Mouse (Mus musculus) kidney, postnatal 14 days (tissue): Measurements from ENCODE around the gene Ift88.

Source experiments
- DNase-seq: peaks from one replicate; pipeline ENCODE4 v3.0.0; 2022; ENCODE audit warnings: mixed read lengths

Gene Ift88

DNA sequence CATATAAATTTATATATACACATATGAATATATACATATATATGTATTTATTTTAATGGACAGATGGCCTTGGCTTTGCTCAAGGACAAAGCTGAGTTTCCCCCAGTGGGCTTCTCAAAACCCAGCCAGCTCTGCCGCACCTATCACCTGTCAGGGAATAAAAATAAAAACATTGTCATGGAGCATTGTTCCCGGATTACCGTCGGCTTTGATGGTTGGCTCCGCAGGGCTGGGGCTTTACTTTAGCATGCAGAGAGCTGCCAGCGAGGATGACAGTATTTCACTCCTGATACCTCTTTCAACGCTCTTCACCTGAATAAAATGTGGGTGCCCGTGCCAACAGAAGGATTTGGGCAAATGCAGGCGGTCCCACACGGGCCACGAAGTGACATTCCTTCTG is 110.0 kb downstream of the Ift88 start:
- DNase-seq = no peak

DNA sequence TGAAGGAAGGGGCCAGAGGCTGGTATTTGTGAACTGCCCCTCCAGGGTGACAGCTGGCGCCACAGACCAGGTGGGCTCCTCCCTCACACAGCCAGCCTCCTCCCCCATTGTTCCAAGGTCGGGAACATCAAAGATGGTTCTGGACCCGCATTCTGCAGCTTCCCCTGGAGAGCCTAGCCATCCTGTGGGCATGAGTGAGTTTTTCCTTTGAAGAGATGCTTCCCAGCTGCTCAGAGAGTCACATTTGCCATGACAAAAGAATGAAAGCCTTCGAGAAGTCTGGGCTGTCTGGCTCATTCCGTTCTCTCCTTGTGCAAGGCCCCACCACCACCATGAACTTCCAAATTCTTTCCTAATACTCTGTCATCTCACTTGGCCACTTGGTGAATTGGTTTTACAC is 110.5 kb downstream of the Ift88 start:
- no peak for DNase-seq

DNA sequence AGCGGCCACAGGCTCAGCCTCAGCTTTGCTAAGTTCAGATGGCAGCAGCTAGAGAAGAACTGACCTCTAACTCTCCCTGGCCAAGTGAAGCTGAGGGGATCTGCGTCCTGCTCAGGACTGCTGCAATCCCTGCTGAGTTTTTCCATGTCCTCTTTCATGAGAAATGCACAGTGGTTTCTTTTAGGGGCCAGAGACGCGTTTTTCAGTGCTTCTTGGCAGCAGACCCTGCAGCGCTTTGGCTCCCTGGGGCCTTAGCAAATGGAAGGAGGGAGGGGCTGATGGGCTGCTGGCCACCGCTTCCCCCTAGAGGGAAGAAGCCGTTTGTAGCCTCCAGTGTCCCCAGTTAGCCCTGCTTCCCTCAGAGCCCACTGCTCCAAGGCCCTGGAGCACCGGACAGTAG is 111.1 kb downstream of the Ift88 start:
- peak; percentile 61 for DNase-seq

DNA sequence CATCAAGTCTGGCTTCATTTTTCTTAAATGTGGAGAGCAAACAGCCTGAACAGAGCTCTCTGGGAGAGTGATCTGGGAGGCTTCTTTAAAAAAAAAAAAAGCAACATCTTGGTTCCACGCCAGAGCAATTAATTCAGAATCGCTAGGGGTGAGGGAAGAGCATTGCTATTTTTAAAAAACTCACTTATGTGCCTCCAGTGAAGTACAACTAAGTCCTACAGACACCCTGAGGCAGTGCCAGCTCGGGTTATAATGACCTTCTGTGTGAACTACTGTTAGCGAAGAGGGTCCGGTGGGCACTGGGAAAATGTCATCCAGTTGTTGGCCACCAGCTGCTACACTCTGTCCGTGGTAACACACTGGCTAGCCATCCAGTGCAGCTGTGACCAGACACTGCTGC is 111.8 kb downstream of the Ift88 start:
- DNase-seq = peak; percentile 41

DNA sequence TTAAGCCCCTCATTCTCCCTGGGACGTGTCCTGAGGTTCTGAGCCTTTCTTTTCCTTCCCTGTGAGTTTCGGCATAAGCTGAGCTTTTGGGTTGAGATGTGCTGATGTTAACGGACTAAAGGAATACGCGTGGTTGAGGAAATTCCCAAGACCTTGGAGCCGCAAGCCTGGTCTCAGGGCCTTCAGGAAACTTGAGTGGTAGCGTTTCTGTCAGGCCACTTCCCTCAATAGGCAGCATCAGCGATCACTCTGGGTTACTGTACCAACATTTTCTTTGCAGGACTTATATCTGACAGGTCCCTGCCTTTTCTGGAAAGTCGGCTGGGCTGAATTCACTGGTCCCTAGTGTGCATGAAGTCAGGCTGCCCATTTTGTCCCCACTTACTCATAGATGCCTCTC is 113.0 kb downstream of the Ift88 start:
- no peak for DNase-seq

DNA sequence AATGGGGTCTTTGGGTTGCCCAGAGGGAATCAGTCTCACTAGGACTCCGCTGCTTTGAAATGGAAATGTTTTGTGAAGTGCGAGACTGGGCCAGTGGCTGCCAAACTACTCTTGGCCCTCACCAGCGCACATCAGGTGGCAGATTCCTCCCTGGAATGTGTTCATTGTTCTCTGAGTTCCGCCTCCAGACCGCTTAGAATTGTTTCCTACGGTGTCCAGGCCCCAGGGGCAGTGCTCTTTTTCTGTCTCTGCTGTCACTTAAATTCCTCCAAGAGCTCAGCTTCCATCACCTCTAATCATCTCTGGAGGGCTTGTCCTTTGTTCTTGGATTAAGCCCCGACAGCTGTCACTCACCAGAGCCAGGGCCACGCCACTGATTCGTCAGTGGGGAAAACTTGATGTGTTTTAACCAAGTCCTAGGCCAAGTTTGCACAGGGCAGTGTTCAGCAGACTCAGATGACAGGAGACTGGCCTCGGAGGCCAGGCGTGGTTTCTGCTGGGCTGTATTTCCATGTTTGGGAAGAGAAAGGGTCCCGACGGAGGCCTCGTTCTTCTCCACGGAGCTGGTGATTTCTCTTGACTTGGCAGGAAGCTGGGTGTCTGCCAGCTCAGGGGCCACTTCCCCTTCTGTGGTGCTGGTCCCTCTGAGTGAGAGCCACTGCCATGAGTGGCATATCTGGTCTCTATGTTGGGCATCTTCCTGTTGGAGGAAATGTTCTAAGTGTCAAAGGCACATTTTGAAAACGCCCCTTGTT is 113.6 kb downstream of the Ift88 start:
- DNase-seq = no peak

DNA sequence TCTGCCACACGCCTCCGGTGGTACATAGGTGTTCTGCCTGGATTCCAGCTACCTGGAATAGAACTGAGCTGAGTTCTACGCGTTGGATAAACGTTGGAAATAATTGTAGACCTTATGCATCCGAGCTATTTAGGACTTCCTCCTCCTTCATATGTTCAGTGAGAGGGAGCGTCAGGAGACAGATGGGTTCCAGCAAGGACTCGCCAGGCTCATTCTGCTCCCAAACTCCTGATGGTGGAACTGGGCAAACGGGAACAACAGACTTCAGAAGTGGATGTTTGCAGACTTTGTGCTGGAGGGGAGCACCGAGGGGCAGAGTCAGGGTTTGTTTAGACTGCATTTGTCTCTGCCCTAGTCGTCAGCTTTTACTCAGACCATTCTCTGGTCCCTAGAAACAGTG is 116.8 kb downstream of the Ift88 start:
- no peak for DNase-seq

DNA sequence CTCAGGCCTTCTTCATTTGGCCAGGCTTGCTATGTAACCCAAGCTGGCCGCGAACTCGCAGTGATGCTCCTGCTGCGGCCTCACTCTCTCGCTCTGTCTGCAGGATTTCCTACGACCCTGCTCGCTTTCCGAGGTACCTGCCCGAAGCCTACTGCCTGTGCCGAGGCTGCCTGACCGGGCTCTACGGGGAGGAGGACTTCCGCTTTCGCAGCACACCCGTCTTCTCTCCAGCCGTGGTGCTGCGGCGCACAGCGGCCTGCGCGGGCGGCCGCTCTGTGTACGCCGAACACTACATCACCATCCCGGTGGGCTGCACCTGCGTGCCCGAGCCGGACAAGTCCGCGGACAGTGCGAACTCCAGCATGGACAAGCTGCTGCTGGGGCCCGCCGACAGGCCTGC is 118.4 kb downstream of the Ift88 start:
- DNase-seq = no peak

DNA sequence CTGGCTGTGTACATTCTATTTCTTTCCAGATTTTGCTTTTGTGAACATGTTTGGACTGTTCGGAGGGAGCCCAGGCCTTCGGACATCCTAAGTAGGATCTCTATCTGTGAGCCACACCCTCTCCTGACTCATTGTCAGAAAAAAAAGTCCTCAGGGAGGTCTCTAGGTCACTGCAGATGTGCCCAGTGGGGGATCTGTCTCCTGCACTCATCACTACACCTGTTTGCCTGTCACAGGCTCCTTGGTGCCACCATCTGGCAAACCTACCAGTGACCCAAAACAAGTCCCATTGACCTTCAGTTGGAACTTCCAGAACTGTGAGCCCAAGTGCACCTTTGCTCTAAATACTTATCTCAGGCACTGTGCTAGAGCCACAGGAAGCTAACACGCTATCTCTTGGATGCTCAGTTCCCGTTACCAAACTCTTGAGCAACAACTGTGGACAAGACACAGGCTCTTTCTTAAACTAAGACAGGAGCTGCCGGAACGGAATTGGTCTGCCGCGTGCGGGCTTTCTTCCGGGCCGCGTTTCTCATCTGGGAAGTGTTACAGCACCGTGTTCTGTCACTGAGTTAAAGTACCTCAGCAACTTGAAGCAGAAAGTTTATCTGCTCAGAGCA is 119.7 kb downstream of the Ift88 start:
- no peak for DNase-seq

DNA sequence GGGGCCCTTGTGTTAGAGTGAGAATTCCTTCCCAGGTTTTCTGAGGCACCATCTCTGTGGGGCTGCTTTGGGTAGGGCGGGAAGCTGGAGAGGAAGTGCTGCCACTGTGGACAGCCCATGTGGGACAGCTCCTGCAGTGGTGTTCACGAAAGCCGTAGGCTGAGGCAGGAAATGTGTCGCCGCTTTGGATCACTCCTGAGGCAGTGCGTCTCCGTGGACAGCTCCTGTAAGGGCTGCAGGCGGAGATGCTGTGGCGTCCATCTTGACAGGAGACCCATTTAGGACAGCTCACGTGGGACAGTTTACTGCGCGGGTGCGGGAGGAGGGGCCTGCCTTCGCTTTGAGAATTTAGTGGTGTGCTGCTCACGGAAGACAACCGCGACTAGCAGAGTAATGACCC is 121.7 kb downstream of the Ift88 start:
- DNase-seq = no peak

DNA sequence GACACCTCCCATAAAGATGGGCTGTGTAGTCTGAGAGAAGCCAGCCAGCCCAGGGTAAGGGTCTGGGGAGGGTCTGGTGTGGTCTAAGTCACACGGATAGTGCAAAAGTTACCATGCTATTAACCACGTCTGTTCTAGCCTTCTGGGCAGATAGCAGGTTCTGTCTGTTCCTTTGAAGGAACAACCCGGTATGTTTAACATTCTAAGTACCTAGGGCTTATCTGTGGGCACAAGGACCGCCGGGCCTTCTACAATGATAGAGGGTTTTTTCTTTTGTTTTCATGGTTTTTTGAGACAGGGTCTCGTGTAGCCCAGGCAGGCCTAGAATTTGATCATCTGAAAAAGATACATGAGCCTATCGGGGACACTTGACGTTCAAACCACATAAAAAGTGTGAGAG is 122.3 kb downstream of the Ift88 start:
- DNase-seq = no peak

DNA sequence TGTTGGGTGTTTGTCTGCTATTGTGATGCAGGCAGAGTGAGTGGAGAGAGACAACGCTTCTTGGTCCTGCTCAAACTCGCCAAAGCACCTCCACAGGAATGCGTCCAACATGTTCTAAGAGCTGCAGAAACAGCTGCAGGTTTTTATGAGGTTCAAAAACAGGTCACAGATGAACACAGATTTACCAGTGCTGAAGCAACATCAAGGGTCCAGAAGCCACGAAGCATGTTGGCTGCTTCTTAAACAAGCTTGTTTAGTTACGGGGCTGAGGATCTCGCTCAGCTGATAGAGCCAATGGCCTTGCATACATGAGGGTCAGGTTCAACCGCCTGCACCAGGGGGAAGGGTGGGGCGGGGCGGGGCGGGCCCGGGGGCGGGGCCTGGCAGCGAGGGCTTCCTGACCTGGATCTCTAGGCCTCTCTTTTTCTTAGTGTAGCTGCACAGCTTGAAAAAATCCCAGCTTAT is 122.7 kb downstream of the Ift88 start:
- no peak for DNase-seq

DNA sequence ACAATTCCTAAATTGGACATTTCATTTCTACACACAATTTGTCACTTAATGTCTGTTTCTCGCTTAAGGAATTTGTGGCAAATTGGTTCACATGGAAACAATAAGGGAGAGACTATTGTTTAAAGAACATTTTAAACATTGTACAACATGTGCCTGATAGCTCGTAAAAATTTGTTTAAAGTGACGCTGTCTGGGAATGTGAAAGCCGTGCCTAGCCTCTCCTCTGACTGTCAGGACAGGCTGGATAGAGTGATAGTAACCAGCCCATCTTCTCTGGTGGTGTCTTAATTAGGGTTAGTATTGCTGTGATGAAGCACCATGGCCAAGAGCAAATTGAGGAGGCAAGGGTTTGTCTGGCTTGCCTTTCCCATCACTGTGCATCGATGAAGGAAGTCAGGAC is 123.2 kb downstream of the Ift88 start:
- no peak for DNase-seq

DNA sequence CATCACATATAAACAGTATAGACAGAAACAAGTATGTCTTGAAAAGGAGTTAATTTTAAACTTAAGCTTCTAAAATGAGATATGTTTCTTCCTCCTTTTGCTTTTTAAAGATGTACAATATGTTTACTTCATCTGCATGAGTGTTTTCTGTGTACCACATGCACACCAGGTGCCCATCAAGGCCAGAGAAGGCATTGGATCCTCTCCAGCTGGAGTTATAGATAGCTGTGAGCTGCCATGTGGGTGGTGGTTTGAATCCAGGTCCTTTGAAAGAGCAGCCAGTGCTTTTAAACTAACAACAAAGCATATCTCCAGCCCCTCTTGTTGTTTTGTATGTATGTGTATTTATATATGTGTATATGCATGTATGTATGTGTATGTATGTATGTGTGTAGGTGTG is 129.1 kb downstream of the Ift88 start:
- DNase-seq = no peak

DNA sequence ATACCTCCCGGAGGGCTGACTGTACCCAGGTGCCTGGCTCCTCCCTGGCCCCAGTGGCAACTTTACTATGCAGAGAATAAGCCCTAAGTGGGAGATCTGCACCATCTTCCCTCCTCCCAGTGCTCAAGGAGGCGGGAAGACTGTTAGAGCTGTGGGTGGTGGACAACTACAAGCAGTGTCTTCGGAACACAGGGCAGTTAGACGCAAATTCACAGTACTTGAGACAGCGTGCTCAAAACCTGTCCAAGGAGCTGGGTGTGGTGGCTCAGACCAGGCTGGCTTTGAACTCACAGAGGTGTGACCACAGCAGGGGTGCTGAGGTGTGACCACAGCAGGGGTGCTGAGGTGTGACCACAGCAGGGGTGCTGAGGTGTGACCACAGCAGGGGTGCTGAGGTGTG is 130.6 kb downstream of the Ift88 start:
- no peak for DNase-seq

DNA sequence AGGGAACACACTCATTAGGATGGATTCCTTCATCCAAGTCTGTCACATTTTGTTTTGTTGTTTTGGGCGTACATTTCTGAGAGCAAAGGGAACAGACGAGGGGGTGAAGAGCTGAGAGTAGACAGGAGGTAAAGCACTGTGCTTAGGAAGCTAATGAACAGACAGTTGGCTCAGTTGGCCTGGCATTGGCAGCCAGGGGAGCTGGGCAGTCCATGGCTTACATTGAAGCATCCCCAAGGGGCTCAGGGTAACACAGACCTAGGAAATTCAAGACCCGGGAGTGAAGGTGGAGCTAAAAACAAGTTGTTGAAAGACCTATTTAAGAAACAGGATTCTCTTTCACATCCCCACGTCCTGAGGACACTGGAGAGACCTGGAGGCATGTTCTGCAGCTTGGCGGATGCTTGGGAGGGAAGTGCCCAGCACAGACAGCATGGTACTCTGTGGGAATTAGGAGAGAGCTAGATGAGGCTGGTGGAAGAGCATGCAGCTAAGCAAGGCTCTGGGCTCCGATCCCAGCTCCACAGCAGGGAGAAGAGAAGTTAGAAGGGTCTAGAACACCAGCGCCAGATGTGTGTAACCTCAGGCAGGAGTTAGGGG is 131.7 kb downstream of the Ift88 start:
- no peak for DNase-seq

DNA sequence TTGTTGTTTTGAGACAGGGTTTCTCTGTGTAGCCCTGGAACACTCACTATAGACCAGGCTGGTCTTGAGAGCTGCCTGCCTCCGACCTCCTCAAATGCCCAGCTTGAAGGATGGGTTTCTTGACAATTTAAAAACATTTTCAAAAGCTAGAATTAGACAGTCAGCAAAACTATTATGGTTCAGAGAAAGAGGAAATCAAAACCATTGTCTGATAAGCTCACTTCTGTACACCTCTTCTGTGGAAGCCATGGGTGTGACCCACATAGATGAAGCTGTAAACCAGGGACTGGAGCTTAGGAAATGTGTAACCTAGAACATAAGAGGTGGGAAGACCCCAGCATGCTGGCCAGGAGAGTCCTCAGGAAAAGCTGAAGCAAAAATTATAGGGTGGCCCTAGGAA is 133.1 kb downstream of the Ift88 start:
- DNase-seq = no peak

DNA sequence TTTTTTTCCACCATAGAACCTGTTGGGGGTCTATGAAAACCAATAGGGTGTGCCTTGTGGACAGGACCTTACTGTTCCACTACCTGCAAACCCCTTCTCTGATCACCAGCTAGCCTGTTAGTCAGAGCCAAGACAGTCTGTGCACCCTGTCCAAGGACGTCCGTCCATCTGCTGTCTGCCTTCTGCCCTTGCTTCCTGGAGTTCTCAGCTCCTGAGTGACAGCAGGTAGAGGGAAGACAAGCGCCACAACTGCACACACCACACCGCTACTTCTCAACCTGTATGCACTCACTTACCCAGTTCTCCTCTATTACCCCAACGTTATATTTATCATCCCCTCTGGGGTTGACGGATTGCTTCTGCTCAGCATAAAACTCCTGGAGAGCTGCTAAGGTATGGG is 141.8 kb downstream of the Ift88 start:
- no peak for DNase-seq
